Mouse (Mus musculus) testis, adult 2 months (tissue): ENCODE data around the gene Cacng2.

ENCODE experiments used
- CTCF ChIP-seq: fragments of 200-500 bp; IDR thresholded peaks from 2 replicates; pipeline ENCODE4 v1.5.1; 2012; ENCODE audit warnings: low read depth, mild to moderate bottlenecking, inconsistent platforms, low read length, moderate library complexity; ENCODE audit not compliant: control insufficient read depth, insufficient read depth, insufficient replicate concordance
- POLR2A ChIP-seq: fragments of 200-500 bp; IDR thresholded peaks from 2 replicates; pipeline ENCODE4 v1.6.1; 2012; ENCODE audit warnings: low read depth, mild to moderate bottlenecking, inconsistent platforms, low read length, moderate library complexity; ENCODE audit not compliant: control insufficient read depth

GRCm38 (mm10) chr15:78080326-78080725, 39.5 kb downstream of the Cacng2 start:
- TF ChIP-seq CTCF, result no peak
- TF ChIP-seq POLR2A, result no peak
